Mouse (Mus musculus): ENCODE measurements around the gene Krt72. TPM values are rescaled to one million over a fixed set of nuclear protein-coding genes. Genes with fewer than 3 reads are reported as not detected.

The Krt72 gene
- polyA plus RNA-seq (2015; fragmentation: Nextera tagmentation; extraction: Ambion mirVana), result not detected in 2 replicates

GRCm38 (mm10) chr15:101786360-101786759 lies at the start of gene Krt72:
Gene Krt72 (minus strand): TSS chr15:101786460.
- H3K27ac ChIP-seq (replicated peaks), result no peak within 1 kb of the TSS
- WGBS, result 90% methylated on average over 18 of the region's 18 CpGs
- H3K4me3 ChIP-seq, result no peak within 1 kb of the TSS
- H3K9me3 ChIP-seq, result no peaks in the 10 kb centered on the region
- ATAC-seq (ENCODE audit: low read depth), result no peak
- no peaks in the 10 kb centered on the region for H3K36me3 ChIP-seq
- peaks cover 16% of the 10 kb centered on the region for H3K4me1 ChIP-seq (replicated peaks)
- no peaks in the 10 kb centered on the region; the same call in 1 of the 2 replicates for H3K27me3 ChIP-seq
- H3K9ac ChIP-seq, result no peak within 1 kb of the TSS
- no peak within 1 kb of the TSS for H3K4me2 ChIP-seq

- Histone ChIP-seq H3K27me3 (no peaks in the 10 kb centered on the region), H3K27ac (replicated peaks) (no peak overlapping the region), H3K4me3 (no peak overlapping the region), H3K9ac (no peak overlapping the region), H3K4me2 (no peak overlapping the region), H3K4me1 (replicated peaks) (no peaks in the 10 kb centered on the region), H3K36me3 (no peaks in the 10 kb centered on the region), H3K9me3 (no peaks in the 10 kb centered on the region)
- no peak for ATAC-seq (ENCODE audit: low read depth)
- 67% methylated on average over 5 of the region's 5 CpGs for WGBS
These were observed 48.6 kb upstream of the Krt72 start for GRCm38 (mm10) chr15:101834784-101835328.

GRCm38 (mm10) chr15:101833131-101833530 lies 46.9 kb upstream of the Krt72 start:
- no peak overlapping the region for H3K4me3 ChIP-seq
- no peak overlapping the region for H3K4me2 ChIP-seq
- WGBS, result 46% methylated on average over 6 of the region's 6 CpGs
- no peaks in the 10 kb centered on the region for H3K9me3 ChIP-seq
- ATAC-seq (ENCODE audit: low read depth), result no peak
- H3K4me1 ChIP-seq (replicated peaks), result no peaks in the 10 kb centered on the region
- no peaks in the 10 kb centered on the region for H3K27me3 ChIP-seq
- H3K27ac ChIP-seq (replicated peaks), result no peak overlapping the region
- no peaks in the 10 kb centered on the region for H3K36me3 ChIP-seq
- H3K9ac ChIP-seq, result no peak overlapping the region

GRCm38 (mm10) chr15:101829441-101829840 lies 43.2 kb upstream of the Krt72 start:
- Histone ChIP-seq H3K9me3 (no peaks in the 10 kb centered on the region), H3K4me3 (no peak overlapping the region), H3K4me2 (no peak overlapping the region), H3K4me1 (replicated peaks) (no peaks in the 10 kb centered on the region), H3K36me3 (no peaks in the 10 kb centered on the region), H3K27ac (replicated peaks) (no peak overlapping the region), H3K27me3 (no peaks in the 10 kb centered on the region), H3K9ac (no peak overlapping the region)
- no peak for ATAC-seq (ENCODE audit: low read depth)
- WGBS, result 77% methylated on average over 5 of the region's 5 CpGs

- no peak overlapping the region for H3K27ac ChIP-seq (replicated peaks)
- H3K4me1 ChIP-seq (replicated peaks), result no peaks in the 10 kb centered on the region
- H3K4me3 ChIP-seq, result no peak overlapping the region
- H3K9ac ChIP-seq, result no peak overlapping the region
- no peaks in the 10 kb centered on the region for H3K36me3 ChIP-seq
- no peak for ATAC-seq (ENCODE audit: low read depth)
- WGBS, result 41% methylated on average over 3 of the region's 3 CpGs
- H3K4me2 ChIP-seq, result no peak overlapping the region
- no peaks in the 10 kb centered on the region for H3K27me3 ChIP-seq
- no peaks in the 10 kb centered on the region for H3K9me3 ChIP-seq
These were observed 35.5 kb upstream of the Krt72 start for GRCm38 (mm10) chr15:101821786-101822185.

- 83% methylated on average over 16 of the region's 16 CpGs for WGBS
- no peak for ATAC-seq (ENCODE audit: low read depth)
- Histone ChIP-seq H3K27ac (replicated peaks) (no peak within 1 kb of the TSS), H3K4me2 (no peak within 1 kb of the TSS), H3K4me1 (replicated peaks) (no peaks in the 10 kb centered on the region), H3K9me3 (no peaks in the 10 kb centered on the region), H3K4me3 (no peak within 1 kb of the TSS), H3K9ac (no peak within 1 kb of the TSS), H3K36me3 (no peaks in the 10 kb centered on the region), H3K27me3 (no peaks in the 10 kb centered on the region)
These were observed 31.6 kb upstream of the Krt72 start, which contains the start of gene Krt2 for GRCm38 (mm10) chr15:101817875-101818274. Gene Krt2 (minus strand): TSS chr15:101818169.

GRCm38 (mm10) chr15:101803052-101803822 lies 17.0 kb upstream of the Krt72 start:
- WGBS, result 68% methylated on average over 11 of the region's 11 CpGs
- no peak overlapping the region for H3K4me2 ChIP-seq
- no peaks in the 10 kb centered on the region for H3K27me3 ChIP-seq
- H3K27ac ChIP-seq (replicated peaks), result peak overlapping the region; percentile 56; the same call in 1 of the 2 replicates
- ATAC-seq (ENCODE audit: low read depth), result 0 out of 2 replicates have a peak, but pooled peaks have one; percentile 40
- H3K9me3 ChIP-seq, result no peaks in the 10 kb centered on the region
- no peak overlapping the region for H3K9ac ChIP-seq
- no peaks in the 10 kb centered on the region for H3K36me3 ChIP-seq
- peaks cover 26% of the 10 kb centered on the region for H3K4me1 ChIP-seq (replicated peaks)
- no peak overlapping the region for H3K4me3 ChIP-seq

- WGBS, result 53% methylated on average over 6 of the region's 6 CpGs
- Histone ChIP-seq H3K9me3 (no peaks in the 10 kb centered on the region), H3K4me1 (replicated peaks) (peaks cover 26% of the 10 kb centered on the region), H3K9ac (no peak within 1 kb of the TSS), H3K4me2 (no peak within 1 kb of the TSS), H3K36me3 (no peaks in the 10 kb centered on the region), H3K27ac (replicated peaks) (peak within 1 kb of the TSS; percentile 56), H3K4me3 (no peak within 1 kb of the TSS), H3K27me3 (no peaks in the 10 kb centered on the region)
- ATAC-seq (ENCODE audit: low read depth), result no peak
These were observed 16.1 kb upstream of the Krt72 start, which contains the start of gene Krt73 for GRCm38 (mm10) chr15:101802296-101802835. Gene Krt73 (minus strand): TSS chr15:101802346.

- Histone ChIP-seq H3K4me2 (no peak overlapping the region), H3K9me3 (no peaks in the 10 kb centered on the region), H3K27me3 (no peaks in the 10 kb centered on the region; the same call in 1 of the 2 replicates), H3K9ac (no peak overlapping the region), H3K27ac (replicated peaks) (0 out of 2 replicates have a peak overlapping the region, but pooled peaks have one; percentile 9), H3K4me3 (no peak overlapping the region), H3K36me3 (no peaks in the 10 kb centered on the region), H3K4me1 (replicated peaks) (peaks cover 16% of the 10 kb centered on the region)
- no peak for ATAC-seq (ENCODE audit: low read depth)
- WGBS, result 16% methylated on average over 3 of the region's 3 CpGs
These were observed 4.6 kb upstream of the Krt72 start for GRCm38 (mm10) chr15:101790867-101791266.

GRCm38 (mm10) chr15:101773420-101773819 lies 12.8 kb downstream of the Krt72 start:
- WGBS, result 84% methylated on average over 10 of the region's 10 CpGs
- no peak overlapping the region for H3K27ac ChIP-seq (replicated peaks)
- no peaks in the 10 kb centered on the region for H3K27me3 ChIP-seq
- no peak overlapping the region for H3K4me3 ChIP-seq
- no peak overlapping the region for H3K9ac ChIP-seq
- no peaks in the 10 kb centered on the region for H3K4me1 ChIP-seq (replicated peaks)
- H3K9me3 ChIP-seq, result no peaks in the 10 kb centered on the region
- no peaks in the 10 kb centered on the region for H3K36me3 ChIP-seq
- no peak overlapping the region for H3K4me2 ChIP-seq
- no peak for ATAC-seq (ENCODE audit: low read depth)

- 7% methylated on average over 5 of the region's 5 CpGs for WGBS
- H3K27ac ChIP-seq (replicated peaks), result no peak overlapping the region
- no peaks in the 10 kb centered on the region for H3K4me1 ChIP-seq (replicated peaks)
- no peak overlapping the region for H3K4me3 ChIP-seq
- ATAC-seq (ENCODE audit: low read depth), result peak; percentile 76
- H3K9ac ChIP-seq, result peak overlapping the region; percentile 35; the same call in 1 of the 2 replicates
- no peak overlapping the region for H3K4me2 ChIP-seq
- H3K9me3 ChIP-seq, result no peaks in the 10 kb centered on the region
- no peaks in the 10 kb centered on the region for H3K27me3 ChIP-seq
- H3K36me3 ChIP-seq, result no peaks in the 10 kb centered on the region
These were observed 13.6 kb downstream of the Krt72 start for GRCm38 (mm10) chr15:101772711-101773081.

- WGBS, result 79% methylated on average over 5 of the region's 5 CpGs
- H3K4me1 ChIP-seq (replicated peaks), result no peaks in the 10 kb centered on the region
- H3K4me2 ChIP-seq, result no peak overlapping the region
- H3K4me3 ChIP-seq, result no peak overlapping the region
- ATAC-seq (ENCODE audit: low read depth), result no peak
- no peaks in the 10 kb centered on the region for H3K27me3 ChIP-seq
- H3K9me3 ChIP-seq, result no peaks in the 10 kb centered on the region
- peak overlapping the region; percentile 35; the same call in 1 of the 2 replicates for H3K9ac ChIP-seq
- H3K36me3 ChIP-seq, result no peaks in the 10 kb centered on the region
- no peak overlapping the region for H3K27ac ChIP-seq (replicated peaks)
These were observed 14.1 kb downstream of the Krt72 start for GRCm38 (mm10) chr15:101772080-101772710.
